Mouse (Mus musculus): ENCODE data around the gene Rac1.
A peak's percentile ranks its signal among the peaks of the same experiment; 100 is the strongest.

The Rac1 gene

GRCm38 (mm10) chr5:143491736-143492135, 36.1 kb downstream of the Rac1 start:
- no peak for DNase-seq

DNA sequence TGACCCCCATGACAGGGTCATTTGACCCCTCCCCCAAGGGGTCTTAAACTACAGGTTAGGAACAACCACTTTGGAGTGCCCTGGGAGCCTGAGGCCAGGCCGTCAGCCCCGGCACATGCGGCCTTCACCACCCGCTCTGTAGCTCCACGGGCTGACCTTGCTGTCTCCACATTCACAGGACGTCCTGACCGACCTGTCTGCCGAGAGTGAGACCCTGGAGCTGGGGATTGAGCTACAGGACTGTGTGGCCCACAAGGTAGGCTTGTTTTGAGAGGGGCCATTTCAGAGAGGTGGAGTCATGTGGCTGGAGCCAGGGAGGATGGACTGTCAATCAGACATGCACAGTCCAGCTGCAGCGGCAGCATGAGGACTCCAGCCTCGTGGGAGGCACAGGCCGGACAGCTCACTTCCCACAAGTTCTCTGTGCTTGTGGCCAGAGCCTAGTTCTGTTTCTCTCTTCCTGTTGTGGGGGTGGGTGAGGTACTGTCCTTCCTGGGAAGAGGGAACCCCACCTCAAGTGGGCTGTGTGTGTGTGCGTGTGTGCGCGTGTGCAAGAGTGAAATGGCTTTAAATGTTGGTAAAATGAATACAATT, 38.0 kb downstream of the Rac1 start:
- no peak for DNase-seq

DNA sequence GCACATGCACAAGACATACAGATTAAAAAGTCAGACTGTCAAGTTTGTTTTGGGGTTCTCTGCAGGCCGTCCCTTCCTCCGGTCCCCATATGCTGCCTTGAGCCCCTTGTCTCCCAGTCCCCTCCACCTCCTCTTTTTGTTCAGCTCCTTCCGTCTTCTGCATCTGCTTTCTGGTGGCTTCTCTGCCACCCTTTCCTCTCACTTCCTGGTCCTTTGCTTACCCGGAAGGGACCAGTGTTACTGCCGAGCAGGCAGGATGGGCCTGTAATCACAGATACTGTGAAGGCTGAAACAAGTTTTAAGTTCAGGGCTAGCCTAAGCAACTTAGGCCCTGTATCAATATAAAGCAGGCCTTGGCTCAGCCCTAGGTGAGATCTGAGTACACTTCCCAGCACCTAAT, 39.8 kb downstream of the Rac1 start:
- no peak for DNase-seq

GRCm38 (mm10) chr5:143487193-143487592, 40.6 kb downstream of the Rac1 start:
- no peak for DNase-seq

DNA sequence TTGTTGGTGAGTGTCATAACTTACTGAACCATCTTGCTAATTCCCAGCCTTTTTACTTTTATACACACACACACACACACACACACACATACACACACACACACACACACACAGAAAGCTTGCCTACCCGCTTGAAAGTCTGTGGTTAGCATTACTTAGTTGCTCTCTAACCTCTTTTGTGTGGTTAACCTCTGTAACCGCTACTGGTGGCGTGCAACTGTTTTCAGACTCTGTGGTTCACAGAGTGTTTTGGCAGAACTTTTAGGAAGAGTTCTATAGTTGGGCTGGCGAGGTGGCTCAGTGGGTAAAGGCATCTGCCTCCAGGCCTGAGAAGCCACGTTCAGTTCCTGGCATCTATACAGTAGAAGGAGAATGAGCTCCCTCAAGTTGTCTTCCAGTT, 42.9 kb downstream of the Rac1 start:
- DNase-seq = no peak

DNA sequence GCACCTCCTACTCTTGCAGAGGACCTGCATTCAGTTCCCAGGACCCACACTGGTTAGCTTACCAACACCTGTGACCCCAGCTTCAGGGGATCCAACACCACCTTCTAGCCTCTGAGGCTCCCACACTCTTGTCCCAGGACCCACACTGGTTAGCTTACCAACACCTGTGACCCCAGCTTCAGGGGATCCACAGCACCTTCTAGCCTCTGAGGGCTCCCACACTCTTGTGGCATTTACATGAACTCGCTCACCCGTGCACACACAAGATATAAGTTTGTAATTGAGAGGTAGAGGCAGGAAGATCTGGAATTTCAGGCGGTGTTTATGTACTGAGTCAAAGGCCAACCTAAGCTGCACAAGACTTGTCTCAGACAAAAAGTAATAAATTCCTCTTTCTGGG, 49.9 kb downstream of the Rac1 start:
- no peak for DNase-seq

DNA sequence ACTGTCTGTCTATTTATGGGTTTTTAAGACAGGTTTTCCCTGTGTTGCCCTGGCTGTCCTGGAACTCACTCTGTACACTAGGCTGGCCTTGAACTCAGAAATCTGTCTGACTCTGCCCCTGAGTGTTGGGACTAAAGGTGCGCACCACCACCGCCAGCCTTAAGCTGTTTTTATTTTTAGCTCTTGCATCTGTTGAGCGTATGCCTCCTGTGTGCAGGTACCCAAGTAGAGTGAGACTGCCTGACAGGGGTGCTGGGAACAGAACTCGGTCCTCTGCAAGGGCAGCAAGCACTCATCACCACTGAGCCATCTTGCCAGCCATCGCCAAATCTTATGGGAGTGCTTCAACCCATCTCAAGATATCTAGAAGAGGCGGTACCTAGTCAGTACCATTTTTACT, 51.8 kb downstream of the Rac1 start:
- no peak for DNase-seq

DNA sequence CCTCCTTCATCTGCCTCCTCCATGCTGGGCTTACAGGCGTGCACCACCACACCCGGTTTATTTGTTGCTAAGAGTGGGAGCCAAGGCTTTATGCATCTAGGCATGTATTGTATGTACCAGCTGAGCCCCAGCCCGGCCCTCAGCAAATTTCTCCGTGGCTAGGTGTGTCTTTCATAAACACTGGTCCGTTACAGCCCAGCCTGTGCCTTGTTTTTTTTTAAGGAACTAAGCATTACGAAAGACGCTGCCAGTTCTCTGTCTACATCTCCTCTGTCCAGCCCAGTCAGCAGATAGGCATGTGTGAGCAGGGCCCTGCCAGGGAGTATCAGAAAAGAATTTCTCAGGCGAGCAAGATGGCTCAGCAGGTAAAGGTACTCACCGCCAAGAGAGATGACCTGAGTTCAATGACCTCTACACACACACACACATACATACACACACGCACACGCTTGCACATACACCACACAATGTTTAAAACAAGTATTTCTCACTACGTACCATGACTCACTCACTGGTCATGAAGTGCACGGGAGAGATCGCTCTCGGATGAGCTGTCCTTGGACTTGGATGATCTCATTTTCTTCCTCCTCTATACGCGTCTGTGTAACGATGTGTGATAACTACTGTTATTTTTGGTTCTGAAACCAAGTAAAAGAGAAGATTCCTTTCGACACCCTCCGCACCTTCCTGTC, 52.5 kb downstream of the Rac1 start:
- no peak for DNase-seq

DNA sequence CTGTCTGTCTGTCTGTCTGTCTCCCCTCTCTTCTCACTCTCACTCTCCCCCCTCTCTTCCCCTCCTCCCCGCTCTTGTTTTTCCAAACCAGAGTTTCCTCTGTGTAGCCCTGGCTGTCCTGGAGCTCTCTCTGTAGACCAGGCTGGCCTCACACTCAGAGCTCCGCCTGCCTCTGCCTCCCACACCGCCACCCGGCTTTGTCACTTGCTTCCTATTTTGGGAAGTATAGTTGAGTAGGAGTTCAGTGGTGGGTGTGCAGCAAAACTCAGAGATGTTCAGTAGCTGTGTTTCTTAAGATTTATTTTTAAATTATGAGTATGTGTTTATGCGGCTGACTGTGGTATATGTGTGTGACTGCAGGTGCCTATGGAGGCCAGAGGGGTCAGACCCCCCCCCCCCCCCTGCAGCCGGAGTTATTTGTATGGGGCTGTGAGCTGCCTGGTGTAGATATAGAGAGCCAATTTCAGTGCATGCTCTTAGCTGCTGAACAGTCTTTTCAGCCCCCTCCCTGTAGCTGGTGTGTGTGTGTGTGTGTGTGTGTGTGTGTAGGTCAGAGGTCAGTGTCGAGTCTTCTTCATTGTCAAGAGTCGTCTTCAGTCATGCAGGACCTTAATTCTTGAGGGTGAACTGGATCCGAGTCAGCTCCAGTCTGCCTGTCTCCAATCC, 55.8 kb downstream of the Rac1 start:
- no peak for DNase-seq

DNA sequence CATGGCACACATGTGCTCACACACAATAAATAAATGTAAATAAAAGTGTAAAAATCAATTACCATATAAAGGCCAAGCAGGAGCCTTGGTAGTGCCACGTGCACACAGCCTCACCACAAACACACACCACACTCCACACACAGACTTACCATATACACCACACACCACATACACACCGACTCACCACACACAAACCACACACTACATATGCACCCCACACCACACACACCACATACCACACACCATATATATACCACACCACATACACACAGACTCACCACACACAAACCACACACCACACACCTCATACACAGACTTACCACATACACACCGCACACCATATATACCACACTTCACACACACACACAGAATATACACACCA, 56.7 kb downstream of the Rac1 start:
- DNase-seq = no peak

- peak; percentile 26 for DNase-seq
Measured at GRCm38 (mm10) chr5:143470421-143471164, 57.2 kb downstream of the Rac1 start.

DNA sequence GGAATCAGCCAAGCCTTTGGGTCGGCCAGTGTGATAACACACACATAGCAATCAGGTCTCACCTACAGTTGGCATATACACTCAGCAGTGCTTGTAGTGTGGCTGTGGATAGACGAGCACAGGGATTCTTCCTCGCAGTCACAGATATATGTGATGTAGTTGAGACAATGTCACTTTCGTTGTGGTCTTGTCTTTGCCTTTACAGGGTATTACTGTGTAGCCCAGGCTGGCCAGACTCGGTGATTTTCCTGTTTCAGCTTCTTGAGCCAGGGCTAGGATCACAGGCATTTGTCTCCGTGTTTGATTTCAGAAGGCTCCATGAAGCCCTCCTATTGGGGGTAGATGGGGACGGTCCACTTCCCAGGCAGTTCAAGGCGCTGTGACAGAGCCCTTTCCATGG, 58.2 kb downstream of the Rac1 start:
- DNase-seq = no peak

DNA sequence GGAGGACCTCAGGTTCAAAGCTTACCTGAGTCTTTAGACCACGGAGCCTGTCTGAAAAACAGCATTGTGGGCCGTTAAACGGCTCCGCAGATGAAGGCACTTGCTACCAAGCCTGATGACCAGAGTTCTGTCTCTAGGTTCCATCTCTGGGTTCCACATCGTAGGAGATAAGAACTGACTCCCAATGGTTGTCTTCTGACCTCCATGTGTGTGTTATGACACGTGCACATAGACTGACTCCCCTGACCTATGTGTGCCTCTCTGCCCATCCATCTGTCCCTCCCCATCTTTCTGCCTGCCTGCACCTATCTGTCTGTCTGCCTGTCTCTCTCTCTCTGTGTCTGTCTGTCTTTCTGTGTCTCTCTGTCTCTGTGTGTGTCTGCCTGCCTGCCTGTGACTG, 59.9 kb downstream of the Rac1 start:
- no peak for DNase-seq

DNA sequence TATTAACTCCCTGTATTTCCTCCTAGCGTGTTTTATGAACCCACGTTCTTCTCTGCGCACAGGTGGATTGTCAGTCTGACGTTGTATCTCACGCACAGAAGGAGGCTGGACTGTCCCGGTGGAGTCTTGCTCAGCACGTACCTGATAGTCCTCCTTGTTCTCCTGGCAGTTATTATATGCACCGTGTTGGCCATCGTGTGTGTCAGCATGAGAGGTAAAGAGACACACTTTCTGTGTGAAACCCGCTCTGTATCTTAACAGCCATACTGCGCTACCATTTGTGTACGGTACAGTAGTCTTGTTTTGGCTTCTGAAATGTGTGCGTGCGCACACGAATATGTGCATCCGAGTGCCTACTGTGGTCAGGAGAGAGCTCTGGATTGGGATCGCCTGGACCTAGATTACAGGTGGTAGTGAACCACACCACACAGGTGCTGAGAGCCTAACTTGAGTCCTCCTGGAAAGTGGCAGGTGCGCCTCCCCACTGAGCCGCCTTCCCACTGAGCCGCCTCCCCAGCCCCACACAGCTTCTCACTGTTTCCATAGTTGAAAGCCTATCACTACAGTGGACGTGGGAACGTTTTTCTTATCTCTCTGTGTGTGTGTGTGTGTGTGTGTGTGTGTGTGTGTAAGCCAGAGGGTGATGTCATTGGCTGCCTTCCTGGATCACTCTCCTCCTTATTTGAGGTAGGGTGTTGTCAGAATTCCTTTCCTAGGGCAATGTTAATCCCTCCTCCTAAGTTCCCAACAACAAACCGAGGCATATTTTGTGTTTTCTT, 60.8 kb downstream of the Rac1 start:
- DNase-seq = no peak

DNA sequence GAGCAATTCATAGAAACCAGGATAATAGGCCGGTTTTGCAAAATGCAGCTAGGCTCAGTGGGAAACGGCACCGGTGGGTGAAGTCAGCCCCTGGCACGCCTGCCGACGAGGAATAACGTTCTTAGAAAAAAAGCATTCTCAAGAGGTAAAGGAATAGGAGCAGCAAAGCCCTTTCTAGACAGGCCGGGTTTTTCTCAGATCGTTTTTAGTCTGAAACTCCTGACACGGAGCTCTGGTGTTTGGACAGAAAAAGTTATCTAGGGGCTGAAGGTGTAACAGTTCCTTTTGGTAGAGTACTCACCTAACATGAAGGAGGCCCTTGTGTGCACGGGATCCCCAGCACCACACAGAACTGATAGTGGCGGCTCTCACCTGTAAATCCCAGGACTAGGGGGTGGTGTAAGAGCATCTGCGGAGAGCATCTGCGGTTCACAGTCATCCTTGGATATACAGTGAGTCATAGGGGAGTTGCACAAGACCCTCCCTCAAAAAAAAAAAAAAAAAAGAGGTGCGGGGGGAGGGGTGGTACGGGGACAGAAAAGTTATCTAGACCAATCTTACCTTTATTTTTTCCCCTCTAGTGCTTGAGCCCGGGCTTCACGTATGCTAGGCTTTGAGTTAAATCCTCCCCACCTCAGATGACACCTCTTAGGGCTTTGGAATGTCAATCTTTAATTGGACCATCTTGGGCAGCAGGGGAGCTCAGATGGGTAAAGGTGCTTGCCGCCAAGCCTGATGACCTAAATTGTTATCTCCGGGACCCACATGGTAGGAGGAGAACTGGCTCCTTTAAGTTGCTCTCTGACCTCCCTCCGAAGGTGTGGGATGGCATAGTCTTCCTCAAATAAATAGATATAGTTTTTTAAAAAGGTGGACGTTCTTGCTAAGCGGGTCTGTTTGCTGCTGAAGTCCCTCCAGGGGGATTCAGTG, 62.4 kb downstream of the Rac1 start:
- DNase-seq = no peak

- DNase-seq = no peak
Measured at GRCm38 (mm10) chr5:143464757-143465118, 63.1 kb downstream of the Rac1 start.

GRCm38 (mm10) chr5:143464100-143464756, 63.6 kb downstream of the Rac1 start, which contains the start of gene Daglb:
TSS of gene Daglb (plus strand) at chr5:143464584.
- DNase-seq = peak; percentile 88

DNA sequence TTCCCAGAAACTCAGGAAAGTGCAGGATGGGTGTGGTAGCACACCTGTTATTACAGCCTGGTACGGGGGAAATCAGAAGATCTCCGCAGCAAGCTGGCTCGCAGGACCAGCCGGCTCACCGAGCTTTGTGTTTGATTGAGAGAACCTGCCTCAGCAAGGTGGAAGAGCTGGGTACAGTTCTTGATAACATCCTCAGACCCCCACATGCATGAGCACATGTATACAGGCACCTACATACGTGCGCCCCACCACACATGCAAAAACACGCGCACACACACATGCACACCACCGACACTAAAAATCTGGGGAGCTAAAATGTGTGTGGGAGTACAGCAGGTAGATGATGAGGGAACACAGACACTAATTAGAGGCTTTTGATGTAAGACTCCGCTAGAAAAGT, 64.2 kb downstream of the Rac1 start:
- no peak for DNase-seq
